Mouse (Mus musculus): ENCODE data around the gene Ccdc163. TPM values are rescaled to one million over a fixed set of nuclear protein-coding genes. Genes with fewer than 3 reads are reported as not detected.
A peak's percentile ranks its signal among the peaks of the same experiment; 100 is the strongest.
"Not testable (repeated sequence)": the region's sequence is repeated elsewhere in the genome, so short reads cannot be mapped to it uniquely, and the experiment has no call there.

Ccdc163 gene
- polyA plus RNA-seq, 1 experiment from 2014 or later: 22.6 TPM

DNA sequence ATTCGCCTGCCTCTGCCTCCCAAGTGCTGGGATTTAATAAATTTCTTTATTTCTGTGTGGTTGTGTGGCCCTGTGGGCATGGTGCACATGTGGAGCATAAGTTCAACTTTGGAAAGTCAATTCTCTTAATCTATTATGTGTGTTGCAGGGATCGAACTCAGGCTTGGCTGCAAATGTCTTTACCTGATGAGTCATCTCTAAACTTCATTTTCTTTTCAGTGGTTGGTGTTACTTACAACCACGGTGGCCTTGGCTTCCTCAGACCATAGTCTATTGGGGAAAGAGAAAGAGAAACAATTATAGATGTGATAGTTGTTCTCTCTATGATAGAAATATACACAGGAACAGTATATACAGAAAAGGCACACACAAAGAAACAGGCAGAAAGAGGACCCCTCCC is 32.3 kb upstream of the Ccdc163 start:
- 79% methylated on average over 3 of the region's 3 CpGs for WGBS
- Histone ChIP-seq H3K27me3 (replicated peaks; ENCODE audit: control insufficient read depth, insufficient read depth, low read length) (no peaks in the 10 kb centered on the region), H3K9ac (ENCODE audit: low read depth, low read length) (no peak overlapping the region), H3K4me3 (ENCODE audit: low read length) (no peak overlapping the region), H3K36me3 (ENCODE audit: control insufficient read depth, insufficient read depth, low read length) (no peaks in the 10 kb centered on the region), H3K9me3 (ENCODE audit: control insufficient read depth, low read length) (no peaks in the 10 kb centered on the region), H3K4me2 (ENCODE audit: low read depth, low read length) (no peak overlapping the region), H3K4me1 (ENCODE audit: control insufficient read depth, insufficient read depth, low read length) (peaks cover 6% of the 10 kb centered on the region; the same call in 1 of the 2 replicates), H3K27ac (ENCODE audit: low read length) (no peak overlapping the region)
- ATAC-seq: no peak

- H3K9me3 ChIP-seq (ENCODE audit: control insufficient read depth, low read length): no peaks in the 10 kb centered on the region
- H3K4me1 ChIP-seq (ENCODE audit: control insufficient read depth, insufficient read depth, low read length): peaks cover 6% of the 10 kb centered on the region; the same call in 1 of the 2 replicates
- H3K4me3 ChIP-seq (ENCODE audit: low read length): no peak overlapping the region
- no peak overlapping the region for H3K9ac ChIP-seq (ENCODE audit: low read depth, low read length)
- no peaks in the 10 kb centered on the region for H3K27me3 ChIP-seq (replicated peaks; ENCODE audit: control insufficient read depth, insufficient read depth, low read length)
- WGBS: 79% methylated on average over 1 of the region's 1 CpGs
- H3K4me2 ChIP-seq (ENCODE audit: low read depth, low read length): no peak overlapping the region
- H3K27ac ChIP-seq (ENCODE audit: low read length): no peak overlapping the region
- no peak for ATAC-seq
- no peaks in the 10 kb centered on the region for H3K36me3 ChIP-seq (ENCODE audit: control insufficient read depth, insufficient read depth, low read length)
Observed at GRCm38 (mm10) chr4:116677808-116678207, 30.5 kb upstream of the Ccdc163 start.

- no peaks in the 10 kb centered on the region for H3K27me3 ChIP-seq (replicated peaks; ENCODE audit: control insufficient read depth, insufficient read depth, low read length)
- no peak for ATAC-seq
- no peaks in the 10 kb centered on the region for H3K9me3 ChIP-seq (ENCODE audit: control insufficient read depth, low read length)
- H3K4me3 ChIP-seq (ENCODE audit: low read length): no peak overlapping the region
- no peaks in the 10 kb centered on the region for H3K36me3 ChIP-seq (ENCODE audit: control insufficient read depth, insufficient read depth, low read length)
- WGBS: 70% methylated on average over 5 of the region's 5 CpGs
- no peak overlapping the region for H3K9ac ChIP-seq (ENCODE audit: low read depth, low read length)
- no peak overlapping the region for H3K27ac ChIP-seq (ENCODE audit: low read length)
- no peaks in the 10 kb centered on the region for H3K4me1 ChIP-seq (ENCODE audit: control insufficient read depth, insufficient read depth, low read length)
- no peak overlapping the region for H3K4me2 ChIP-seq (ENCODE audit: low read depth, low read length)
Observed at GRCm38 (mm10) chr4:116679141-116679540, 29.2 kb upstream of the Ccdc163 start.

GRCm38 (mm10) chr4:116680521-116680920 is 27.8 kb upstream of the Ccdc163 start:
- not testable (repeated sequence) for H3K27me3 ChIP-seq (replicated peaks; ENCODE audit: control insufficient read depth, insufficient read depth, low read length); H3K4me1 ChIP-seq (ENCODE audit: control insufficient read depth, insufficient read depth, low read length); H3K27ac ChIP-seq (ENCODE audit: low read length); H3K9ac ChIP-seq (ENCODE audit: low read depth, low read length); H3K4me2 ChIP-seq (ENCODE audit: low read depth, low read length); ATAC-seq; H3K9me3 ChIP-seq (ENCODE audit: control insufficient read depth, low read length); H3K4me3 ChIP-seq (ENCODE audit: low read length); H3K36me3 ChIP-seq (ENCODE audit: control insufficient read depth, insufficient read depth, low read length)
- WGBS: 93% methylated on average over 4 of the region's 4 CpGs

GRCm38 (mm10) chr4:116683957-116684356 is 24.4 kb upstream of the Ccdc163 start:
- peak; percentile 15; the same call in 1 of the 2 replicates for ATAC-seq
- H3K4me1 ChIP-seq (ENCODE audit: control insufficient read depth, insufficient read depth, low read length): peaks cover 22% of the 10 kb centered on the region
- H3K9me3 ChIP-seq (ENCODE audit: control insufficient read depth, low read length): no peaks in the 10 kb centered on the region
- no peak overlapping the region for H3K4me3 ChIP-seq (ENCODE audit: low read length)
- H3K9ac ChIP-seq (ENCODE audit: low read depth, low read length): no peak overlapping the region
- peaks cover 3% of the 10 kb centered on the region; the same call in 1 of the 2 replicates for H3K36me3 ChIP-seq (ENCODE audit: control insufficient read depth, insufficient read depth, low read length)
- H3K4me2 ChIP-seq (ENCODE audit: low read depth, low read length): no peak overlapping the region
- WGBS: 65% methylated on average over 4 of the region's 4 CpGs
- no peaks in the 10 kb centered on the region for H3K27me3 ChIP-seq (replicated peaks; ENCODE audit: control insufficient read depth, insufficient read depth, low read length)
- peak overlapping the region; percentile 7; the same call in 1 of the 2 replicates for H3K27ac ChIP-seq (ENCODE audit: low read length)

DNA sequence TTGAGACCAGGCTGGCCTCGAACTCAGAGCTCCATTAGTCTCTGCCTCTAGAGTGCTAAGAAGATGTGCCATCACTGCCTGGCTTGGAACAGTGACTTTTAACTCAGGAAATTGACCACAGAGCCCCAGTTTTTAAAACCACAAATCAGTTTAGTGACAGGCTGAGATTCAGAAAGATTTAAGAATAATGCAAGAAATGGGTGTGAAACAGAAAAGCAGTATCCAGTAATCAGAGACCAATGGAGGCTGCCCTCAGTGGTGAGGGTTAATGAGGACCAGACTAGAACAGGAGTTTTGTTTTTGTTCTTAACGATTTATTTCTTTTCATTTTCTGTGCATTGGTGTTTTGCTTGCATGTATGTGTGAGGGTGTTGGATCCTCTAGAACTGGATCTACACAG is 23.6 kb upstream of the Ccdc163 start:
- WGBS: 69% methylated on average over 2 of the region's 2 CpGs
- peak overlapping the region; percentile 90 for H3K9ac ChIP-seq (ENCODE audit: low read depth, low read length)
- H3K36me3 ChIP-seq (ENCODE audit: control insufficient read depth, insufficient read depth, low read length): peaks cover 3% of the 10 kb centered on the region; the same call in 1 of the 2 replicates
- ATAC-seq: no peak
- H3K9me3 ChIP-seq (ENCODE audit: control insufficient read depth, low read length): no peaks in the 10 kb centered on the region
- H3K4me3 ChIP-seq (ENCODE audit: low read length): peak overlapping the region; percentile 74; the same call in 1 of the 2 replicates
- no peaks in the 10 kb centered on the region for H3K27me3 ChIP-seq (replicated peaks; ENCODE audit: control insufficient read depth, insufficient read depth, low read length)
- H3K4me2 ChIP-seq (ENCODE audit: low read depth, low read length): no peak overlapping the region; the same call in 1 of the 2 replicates
- H3K27ac ChIP-seq (ENCODE audit: low read length): peak overlapping the region; percentile 99
- peaks cover 25% of the 10 kb centered on the region for H3K4me1 ChIP-seq (ENCODE audit: control insufficient read depth, insufficient read depth, low read length)

DNA sequence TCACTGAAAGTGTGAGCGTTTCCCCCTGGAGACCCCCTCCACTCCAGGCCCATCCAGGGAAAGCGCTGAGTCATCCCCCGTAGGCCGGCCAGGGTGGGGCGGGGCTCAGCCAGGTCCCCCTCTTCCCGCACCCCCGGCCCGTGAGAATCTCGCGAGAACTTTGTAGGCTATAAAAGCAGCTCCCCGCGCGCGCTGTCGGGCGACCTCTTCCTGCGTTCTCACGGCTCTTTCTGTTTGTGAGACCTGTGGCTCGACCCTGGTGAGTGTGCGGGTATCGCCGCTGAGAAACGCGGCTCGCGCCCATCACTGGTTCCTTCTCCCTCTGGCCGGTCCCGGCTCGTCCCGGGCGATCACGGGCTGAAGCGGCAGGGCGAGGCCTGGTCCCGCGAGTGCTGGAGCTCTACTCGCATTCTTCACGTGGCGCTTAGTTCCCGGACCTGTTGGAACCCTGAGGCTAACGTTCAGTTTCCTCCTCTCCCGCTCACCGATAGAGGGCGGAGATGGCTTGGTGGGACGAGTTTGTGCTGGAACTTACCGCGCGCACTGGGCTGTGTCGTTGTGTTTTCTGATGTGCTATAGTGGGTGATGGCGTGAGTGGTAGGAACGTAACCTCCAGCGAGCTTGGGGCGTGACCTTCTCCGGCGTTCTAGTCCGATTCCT is 22.8 kb upstream of the Ccdc163 start, which contains the start of gene Prdx1:
Gene Prdx1 (plus strand): TSS at position 143 of the 660 bp plus-strand sequence.
- peak within 1 kb of the TSS; percentile 74 for H3K4me3 ChIP-seq (ENCODE audit: low read length)
- H3K27ac ChIP-seq (ENCODE audit: low read length): peak within 1 kb of the TSS; percentile 99
- no peaks in the 10 kb centered on the region for H3K9me3 ChIP-seq (ENCODE audit: control insufficient read depth, low read length)
- peak within 1 kb of the TSS; percentile 90 for H3K9ac ChIP-seq (ENCODE audit: low read depth, low read length)
- peaks cover 25% of the 10 kb centered on the region for H3K4me1 ChIP-seq (ENCODE audit: control insufficient read depth, insufficient read depth, low read length)
- under 1% methylated on average over 56 of the region's 56 CpGs for WGBS
- H3K27me3 ChIP-seq (replicated peaks; ENCODE audit: control insufficient read depth, insufficient read depth, low read length): no peaks in the 10 kb centered on the region
- peak within 1 kb of the TSS; percentile 80 for H3K4me2 ChIP-seq (ENCODE audit: low read depth, low read length)
- H3K36me3 ChIP-seq (ENCODE audit: control insufficient read depth, insufficient read depth, low read length): peaks cover 3% of the 10 kb centered on the region; the same call in 1 of the 2 replicates
- ATAC-seq: peak; percentile 92

DNA sequence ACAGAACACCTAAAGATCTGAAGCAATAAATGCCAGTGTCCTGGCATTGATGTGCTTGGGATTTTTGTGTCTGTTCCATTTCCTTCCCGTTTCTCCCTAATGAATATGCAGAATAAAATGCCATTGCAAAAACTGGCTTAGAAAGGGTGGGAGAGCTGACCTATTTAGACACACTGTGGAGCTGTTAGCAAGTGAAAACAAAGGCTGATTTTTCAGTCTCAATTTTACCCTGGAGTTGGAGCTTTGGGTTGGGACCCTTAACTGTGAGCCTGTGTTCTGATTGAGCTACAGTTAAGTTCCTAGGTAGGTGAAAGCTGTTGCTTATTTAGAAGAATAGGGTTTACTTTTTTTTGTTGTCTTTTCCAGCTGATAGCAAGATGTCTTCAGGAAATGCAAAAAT is 21.3 kb upstream of the Ccdc163 start:
- H3K4me3 ChIP-seq (ENCODE audit: low read length): peak overlapping the region; percentile 74
- no peak overlapping the region for H3K27ac ChIP-seq (ENCODE audit: low read length)
- peaks cover 6% of the 10 kb centered on the region; the same call in 1 of the 2 replicates for H3K36me3 ChIP-seq (ENCODE audit: control insufficient read depth, insufficient read depth, low read length)
- no peaks in the 10 kb centered on the region for H3K9me3 ChIP-seq (ENCODE audit: control insufficient read depth, low read length)
- peak overlapping the region; percentile 80 for H3K4me2 ChIP-seq (ENCODE audit: low read depth, low read length)
- no peak overlapping the region for H3K9ac ChIP-seq (ENCODE audit: low read depth, low read length)
- 22% methylated on average over 1 of the region's 1 CpGs for WGBS
- H3K27me3 ChIP-seq (replicated peaks; ENCODE audit: control insufficient read depth, insufficient read depth, low read length): no peaks in the 10 kb centered on the region
- no peak for ATAC-seq
- peaks cover 29% of the 10 kb centered on the region for H3K4me1 ChIP-seq (ENCODE audit: control insufficient read depth, insufficient read depth, low read length)

DNA sequence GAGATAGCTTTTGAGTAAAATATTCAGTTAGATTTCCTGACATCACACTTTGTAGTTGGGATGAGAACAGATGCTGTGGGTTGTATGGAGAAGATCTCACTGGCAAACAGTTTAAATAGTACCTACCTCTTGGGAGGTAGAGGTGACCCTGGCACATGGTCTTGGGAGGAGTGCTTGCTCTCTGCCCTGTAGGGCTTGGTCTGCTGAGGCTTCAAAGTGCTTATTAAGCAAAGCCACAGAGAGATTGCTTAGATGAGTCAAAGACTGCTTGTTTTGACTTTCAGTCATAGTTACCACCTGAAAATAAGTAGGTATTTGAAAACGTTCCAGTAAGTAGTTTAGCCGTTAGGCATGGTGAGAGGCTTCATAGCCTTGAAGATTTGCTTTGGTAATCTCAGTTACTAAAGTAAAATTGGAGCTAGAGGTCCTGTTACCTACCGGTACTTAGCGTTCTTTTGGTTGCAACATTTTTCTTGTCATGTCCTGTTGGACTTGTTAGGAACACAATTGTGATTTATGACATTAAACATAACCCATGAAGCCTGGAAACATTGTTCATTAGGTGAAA is 18.9 kb upstream of the Ccdc163 start:
- no peak overlapping the region for H3K4me2 ChIP-seq (ENCODE audit: low read depth, low read length)
- H3K9ac ChIP-seq (ENCODE audit: low read depth, low read length): no peak overlapping the region
- peaks cover 6% of the 10 kb centered on the region for H3K36me3 ChIP-seq (ENCODE audit: control insufficient read depth, insufficient read depth, low read length)
- H3K4me1 ChIP-seq (ENCODE audit: control insufficient read depth, insufficient read depth, low read length): peaks cover 27% of the 10 kb centered on the region
- ATAC-seq: no peak
- H3K4me3 ChIP-seq (ENCODE audit: low read length): no peak overlapping the region
- WGBS: 84% methylated on average over 4 of the region's 4 CpGs
- H3K9me3 ChIP-seq (ENCODE audit: control insufficient read depth, low read length): no peaks in the 10 kb centered on the region
- H3K27ac ChIP-seq (ENCODE audit: low read length): no peak overlapping the region
- H3K27me3 ChIP-seq (replicated peaks; ENCODE audit: control insufficient read depth, insufficient read depth, low read length): no peaks in the 10 kb centered on the region

Data from intestine, embryonic 16.5 days (tissue).